Mouse (Mus musculus): ENCODE measurements around the gene Plekhg4.

Plekhg4 gene

GRCm38 (mm10) chr8:105350186-105350585 lies 22.9 kb upstream of the Plekhg4 start:
- DNase-seq, result no peak

GRCm38 (mm10) chr8:105353583-105354135 lies 19.4 kb upstream of the Plekhg4 start:
- DNase-seq, result no peak

DNA sequence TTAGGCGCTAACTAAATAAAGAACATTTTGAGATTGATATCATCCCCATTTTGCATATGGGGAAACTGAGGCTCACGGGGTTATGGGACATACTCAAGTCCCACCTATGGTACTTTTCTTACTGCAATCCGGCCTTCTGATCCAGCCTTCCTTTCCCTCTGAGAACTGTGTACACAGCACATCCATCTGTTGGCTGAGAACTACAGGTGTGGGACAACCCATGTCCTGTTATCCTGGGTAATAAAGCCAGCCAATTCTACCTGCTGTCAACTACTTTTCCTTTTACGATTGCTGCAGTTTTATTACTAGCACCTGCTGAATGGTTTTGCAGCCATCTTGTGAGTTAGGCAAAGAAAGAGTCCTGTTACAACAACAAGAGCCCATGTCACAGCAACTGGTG lies 18.5 kb upstream of the Plekhg4 start:
- DNase-seq, result no peak

GRCm38 (mm10) chr8:105355179-105356024 lies 17.7 kb upstream of the Plekhg4 start:
- no peak for DNase-seq

GRCm38 (mm10) chr8:105356681-105357080 lies 16.4 kb upstream of the Plekhg4 start:
- no peak for DNase-seq

- no peak for DNase-seq
These were observed 13.9 kb upstream of the Plekhg4 start for GRCm38 (mm10) chr8:105359208-105359607.

- DNase-seq, result no peak
These were observed 13.4 kb upstream of the Plekhg4 start for GRCm38 (mm10) chr8:105359646-105360045.

- DNase-seq, result no peak
These were observed 11.0 kb upstream of the Plekhg4 start for GRCm38 (mm10) chr8:105361751-105362702.

DNA sequence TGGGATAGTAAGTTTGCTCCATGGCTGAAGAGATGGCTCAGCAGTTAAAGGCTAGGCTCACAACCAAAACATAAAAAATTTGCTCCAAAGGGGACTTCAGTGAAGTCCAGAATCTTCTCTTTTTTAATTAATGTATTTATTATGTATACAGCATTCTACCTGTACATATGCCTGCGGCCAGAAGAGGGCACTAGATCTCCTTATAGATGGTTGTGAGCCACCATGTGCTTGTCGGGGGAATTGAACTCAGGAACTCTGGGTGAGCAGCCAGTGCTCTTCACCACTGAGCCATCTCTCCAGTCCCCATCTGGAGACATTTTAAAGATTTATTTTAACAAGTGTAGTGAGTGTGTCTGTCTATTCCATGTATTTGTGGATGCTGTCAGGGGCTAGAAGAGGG lies 6.0 kb upstream of the Plekhg4 start:
- no peak for DNase-seq

- DNase-seq, result no peak
These were observed 601 bp upstream of the Plekhg4 start for GRCm38 (mm10) chr8:105372473-105372872.

- DNase-seq, result peak; percentile 60
These were observed 1.5 kb downstream of the Plekhg4 start for GRCm38 (mm10) chr8:105374513-105374966.

DNA sequence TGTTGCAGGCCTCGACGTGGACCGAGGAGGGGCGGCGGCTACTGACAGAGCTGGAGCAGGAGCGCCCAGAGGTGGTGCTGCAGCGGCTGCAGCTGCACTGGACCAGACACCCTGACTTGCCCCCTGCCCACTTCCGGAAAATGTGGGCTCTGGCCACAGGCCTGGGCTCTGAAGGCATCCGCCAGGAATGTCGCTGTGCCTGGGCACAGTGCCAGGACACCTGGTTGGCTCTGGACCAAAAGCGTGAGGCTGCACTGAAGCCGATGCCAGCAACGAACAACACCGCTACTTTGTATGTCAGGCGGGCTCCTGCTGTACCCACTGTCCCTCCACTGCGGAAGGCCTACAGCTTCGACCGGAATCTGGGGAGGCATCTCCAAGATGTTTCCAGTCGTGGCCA lies 5.6 kb downstream of the Plekhg4 start:
- no peak for DNase-seq

GRCm38 (mm10) chr8:105380308-105380707 lies 7.2 kb downstream of the Plekhg4 start:
- no peak for DNase-seq

DNA sequence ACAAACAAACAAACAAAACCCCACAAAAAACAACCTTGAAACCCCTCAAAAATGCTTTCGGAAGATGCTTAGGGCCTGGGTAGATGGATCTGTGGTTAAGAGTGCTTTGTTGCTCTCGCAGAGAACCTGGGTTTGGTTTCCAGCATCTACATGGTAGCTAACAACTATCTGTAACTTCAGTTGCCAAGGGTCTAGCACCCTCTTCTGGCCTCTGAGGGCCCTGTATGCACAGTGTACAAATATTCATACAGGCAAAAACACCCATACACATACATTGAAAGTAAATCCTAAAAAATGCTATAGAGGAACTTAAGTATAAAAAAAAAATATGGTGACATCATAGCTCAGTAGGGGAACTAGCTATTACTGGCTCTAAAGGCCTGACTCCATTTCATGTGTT lies 11.0 kb downstream of the Plekhg4 start:
- no peak for DNase-seq

DNA sequence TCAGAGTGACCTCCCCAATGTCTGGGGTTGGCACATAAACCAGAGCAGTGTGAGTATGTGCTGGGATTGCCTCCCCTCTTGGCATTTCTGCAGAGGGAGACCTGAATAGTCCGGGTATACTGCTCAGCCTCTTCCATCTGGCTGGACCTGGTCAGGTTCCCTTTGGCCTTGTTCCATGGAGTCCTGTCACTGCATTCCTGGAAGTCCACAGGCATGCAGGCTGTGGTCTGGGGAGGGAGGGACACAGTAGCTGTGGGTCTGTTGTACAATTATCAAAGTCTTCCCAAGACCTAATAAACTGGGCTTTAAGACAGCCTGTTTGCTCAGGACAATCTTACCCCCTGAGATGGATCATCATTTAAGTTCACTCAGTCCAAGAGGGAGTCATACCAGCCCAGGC lies 14.1 kb downstream of the Plekhg4 start:
- DNase-seq, result no peak

DNA sequence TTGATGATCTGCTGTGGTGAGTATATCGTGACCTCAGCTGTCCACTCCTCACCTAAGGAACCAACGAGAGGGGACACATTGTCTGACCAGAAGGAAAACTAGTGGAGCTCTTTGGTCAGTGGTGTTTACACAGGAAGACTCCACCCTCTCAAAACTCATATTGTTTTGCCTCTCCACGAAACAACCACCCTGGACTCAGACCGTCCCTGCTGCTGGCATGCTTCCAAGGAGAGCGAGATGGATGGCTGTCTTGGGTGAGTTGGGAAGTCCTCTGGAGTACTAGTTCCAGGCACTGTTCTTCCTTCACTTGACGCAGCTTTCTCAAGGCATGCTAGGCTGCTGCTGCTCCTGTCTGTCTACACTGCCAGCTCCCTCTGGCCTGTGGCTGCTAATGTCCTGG lies 16.0 kb downstream of the Plekhg4 start:
- DNase-seq, result no peak

- DNase-seq, result no peak
These were observed 20.2 kb downstream of the Plekhg4 start for GRCm38 (mm10) chr8:105393089-105393787.

- no peak for DNase-seq
These were observed 20.8 kb downstream of the Plekhg4 start for GRCm38 (mm10) chr8:105393915-105394314.

GRCm38 (mm10) chr8:105397747-105398146 lies 24.7 kb downstream of the Plekhg4 start:
- no peak for DNase-seq

- DNase-seq, result no peak
These were observed 26.9 kb downstream of the Plekhg4 start for GRCm38 (mm10) chr8:105400016-105400415.

GRCm38 (mm10) chr8:105403467-105403866 lies 30.4 kb downstream of the Plekhg4 start:
- no peak for DNase-seq

GRCm38 (mm10) chr8:105404496-105404895 lies 31.4 kb downstream of the Plekhg4 start:
- no peak for DNase-seq

- no peak for DNase-seq
These were observed 33.3 kb downstream of the Plekhg4 start for GRCm38 (mm10) chr8:105406416-105406815.
